Mouse (Mus musculus): ENCODE results near the gene Gm20662. TPM values are rescaled to one million over a fixed set of nuclear protein-coding genes. Genes with fewer than 3 reads are reported as not detected.

The Gm20662 gene
- not detected for polyA plus RNA-seq (2014; fragmentation: Illumina TruSeq; extraction: RNeasy Lipid Tissue Mini Kit (QIAGEN cat#74804); ENCODE audit: low read depth, low replicate concordance)

DNA sequence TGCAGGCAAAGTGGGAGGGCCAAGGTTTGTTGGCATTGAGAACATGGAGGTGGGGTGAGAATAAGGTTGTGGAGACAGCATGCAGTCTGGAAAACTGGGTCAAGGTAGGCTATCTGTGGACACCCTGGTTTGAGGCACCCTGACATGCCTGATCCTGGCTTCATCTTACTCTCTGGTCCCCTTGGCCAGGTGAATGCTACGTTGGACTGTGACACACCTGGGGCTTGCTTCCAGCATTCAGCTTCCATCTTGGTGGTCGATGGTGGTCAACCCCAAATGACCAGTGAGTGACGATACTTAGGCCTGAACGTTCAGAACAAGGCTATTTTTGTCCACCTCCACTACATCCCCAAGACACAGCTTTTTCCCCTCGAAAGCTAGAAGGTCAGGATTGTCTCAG, at the start of gene Gm20662:
Gene Gm20662 (plus strand): TSS at position 301 of the 400 bp plus-strand sequence.

DNA sequence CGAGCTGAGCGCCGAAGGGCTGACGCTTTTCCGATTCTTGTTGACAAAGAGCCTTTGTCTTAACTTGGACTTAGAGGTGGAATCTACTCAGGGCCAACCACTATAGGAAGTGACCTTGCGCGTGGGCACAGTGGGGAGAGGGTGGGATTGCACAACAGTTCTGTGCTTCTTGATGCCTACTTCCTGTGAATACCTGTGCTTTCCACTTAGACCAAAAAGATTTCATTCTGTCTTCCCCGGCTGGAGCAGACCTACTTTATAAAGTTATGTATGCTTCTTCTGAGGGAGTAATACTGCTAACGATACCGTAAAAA, 46.3 kb upstream of the Gm20662 start, which contains the start of gene Traip:
Gene Traip (plus strand): TSS at position 215 of the 314 bp plus-strand sequence.

DNA sequence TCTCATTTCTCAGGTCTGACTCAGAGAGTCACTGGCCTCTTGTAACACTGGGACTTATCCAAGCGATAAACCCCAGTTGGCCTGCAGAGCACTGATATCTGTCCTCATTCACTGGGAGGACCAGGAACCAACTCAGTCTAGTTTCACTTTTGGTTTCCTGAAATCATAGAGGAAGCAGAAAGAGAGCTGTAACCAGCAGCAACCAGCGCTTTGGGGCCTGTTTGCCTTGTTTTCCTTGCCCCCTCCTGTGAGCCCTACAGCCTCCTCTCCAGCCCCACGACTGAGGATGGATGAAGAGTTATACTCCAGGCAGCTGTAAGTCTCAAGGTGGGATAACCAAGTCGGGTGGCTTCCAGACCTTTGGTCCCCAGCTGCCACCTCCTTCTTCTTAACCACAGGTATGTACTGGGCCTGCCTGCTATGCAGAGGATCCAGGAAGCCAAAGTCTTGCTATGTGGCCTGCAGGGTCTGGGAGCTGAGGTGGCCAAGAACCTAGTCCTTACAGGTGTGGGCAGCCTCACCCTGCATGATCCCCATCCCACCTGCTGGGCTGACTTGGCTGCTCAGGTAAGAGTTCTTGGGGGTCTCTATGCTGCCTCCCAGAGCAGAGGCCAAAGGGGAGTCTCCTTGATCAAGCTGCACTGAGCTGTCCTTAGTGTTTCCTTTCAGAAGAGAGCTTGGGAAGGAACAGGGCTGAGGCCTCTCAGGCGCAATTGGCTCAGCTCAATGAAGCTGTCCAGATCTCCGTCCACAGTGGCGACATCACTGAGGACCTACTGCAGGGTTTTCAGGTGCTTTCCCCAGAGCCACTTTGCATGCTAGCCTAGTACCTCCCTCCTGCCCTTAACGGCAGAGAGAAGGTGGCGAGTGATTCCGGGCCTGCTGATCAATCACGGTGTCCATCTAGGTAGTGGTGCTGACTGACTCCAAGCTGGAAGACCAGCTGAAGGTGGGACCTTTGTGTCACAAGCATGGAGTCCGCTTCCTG, 20.5 kb upstream of the Gm20662 start, which contains the start of gene Uba7:
Gene Uba7 (plus strand): TSS at position 107 of the 988 bp plus-strand sequence.

DNA sequence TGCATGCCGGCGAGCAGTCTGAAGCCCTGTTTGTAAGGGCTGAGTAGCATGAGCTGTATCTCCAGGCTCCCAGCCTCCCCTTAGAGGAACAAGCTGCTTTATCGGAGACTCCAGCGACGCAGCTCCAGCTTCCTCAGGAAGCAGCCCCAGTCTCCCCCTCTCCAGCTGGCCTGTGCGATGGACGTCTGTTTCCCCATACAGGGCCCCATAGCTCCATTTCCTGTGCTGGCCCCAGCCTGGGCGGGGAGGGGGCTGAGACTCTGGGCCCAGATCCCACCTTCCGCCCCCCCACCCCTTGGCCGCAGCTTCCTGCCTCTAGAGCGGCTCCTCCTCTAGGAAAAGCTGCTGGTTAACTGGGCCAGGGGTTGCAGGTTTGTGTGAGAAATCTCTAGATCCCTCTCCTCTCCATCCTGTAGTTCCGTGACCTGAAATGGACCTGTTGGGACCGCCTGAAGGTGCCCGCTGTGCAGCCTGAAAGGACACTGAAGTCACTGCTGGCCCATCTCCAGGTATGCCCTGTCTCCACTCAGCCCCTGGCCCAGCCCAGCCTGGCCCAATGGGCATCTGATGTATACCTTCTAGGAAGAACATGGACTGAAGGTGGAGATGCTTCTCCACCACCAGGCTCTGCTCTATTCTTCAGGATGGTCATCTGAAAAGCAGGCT, 13.3 kb upstream of the Gm20662 start, which contains the start of gene Gm20661:
Gene Gm20661 (plus strand): TSS at position 378 of the 666 bp plus-strand sequence.

DNA sequence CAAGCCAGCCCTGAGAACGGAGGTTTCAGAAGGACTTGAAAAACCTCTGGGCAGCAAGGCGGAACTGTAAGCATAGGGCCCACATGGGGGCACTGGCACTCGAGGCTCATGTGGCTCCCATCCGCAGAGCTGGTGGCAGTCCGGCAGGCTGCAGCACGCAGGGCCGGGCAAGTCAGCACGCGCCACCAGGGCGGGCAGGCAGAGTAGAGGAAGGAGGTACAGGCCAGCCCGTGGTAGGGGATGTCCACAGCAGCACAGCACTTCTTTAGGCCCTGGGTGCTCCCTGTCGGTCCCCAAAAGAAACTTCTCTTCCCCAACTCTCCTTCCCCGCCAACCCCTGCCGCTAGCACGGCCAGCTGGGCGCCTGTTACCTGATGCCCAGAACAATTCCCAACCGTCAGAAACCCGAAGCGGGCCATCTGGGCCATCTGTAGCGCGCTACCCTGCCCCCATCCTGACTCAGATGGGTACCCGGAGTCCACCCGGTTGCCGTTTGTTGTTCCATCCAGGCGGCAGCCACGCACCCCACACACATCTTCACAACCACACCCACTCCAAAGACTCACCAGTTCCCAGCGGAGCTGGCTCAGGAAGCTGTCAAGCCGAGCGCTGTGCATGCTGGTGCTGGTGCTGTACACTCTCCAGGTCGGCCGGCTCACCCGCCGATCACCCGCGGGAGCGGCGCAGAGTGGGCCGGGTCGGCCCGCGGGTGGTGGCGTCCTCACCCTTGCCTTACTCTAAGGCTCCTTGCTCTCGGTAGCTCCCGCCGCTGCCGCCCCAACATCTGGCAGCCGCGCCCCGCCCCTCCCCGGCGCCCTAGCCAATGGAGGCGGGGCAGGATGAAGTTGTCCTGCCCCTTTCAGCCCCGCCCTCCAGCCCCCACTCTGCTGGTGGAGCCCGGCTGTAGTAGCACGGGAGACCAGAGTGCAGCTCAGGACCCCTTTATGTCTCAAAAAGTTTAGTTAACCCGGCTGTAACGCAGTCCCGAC, 10.7 kb upstream of the Gm20662 start, which contains the start of gene Inka1:
Gene Inka1 (minus strand): TSS at position 749 of the 989 bp plus-strand sequence.

DNA sequence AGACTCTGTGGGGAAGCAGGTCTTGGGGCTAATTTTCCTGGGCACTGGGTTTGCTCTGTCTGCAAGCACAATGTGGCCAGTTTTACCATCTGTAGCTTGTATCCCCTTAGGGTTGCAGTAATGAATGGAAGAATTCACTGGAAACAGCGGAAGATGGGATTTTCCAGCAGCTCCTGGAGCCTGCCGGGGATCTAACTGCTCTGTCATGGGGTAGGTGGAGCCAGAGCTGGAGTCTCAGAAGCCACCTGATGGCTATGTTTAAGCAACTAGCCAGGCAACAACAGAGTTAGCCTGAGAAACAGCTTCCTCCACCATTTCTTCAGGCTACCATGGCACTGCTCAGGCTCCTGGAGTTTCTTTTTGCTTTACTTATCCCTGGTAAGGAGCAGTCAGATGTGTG, 4.0 kb upstream of the Gm20662 start, which contains the start of gene Cdhr4:
Gene Cdhr4 (plus strand): TSS at position 301 of the 400 bp plus-strand sequence.

DNA sequence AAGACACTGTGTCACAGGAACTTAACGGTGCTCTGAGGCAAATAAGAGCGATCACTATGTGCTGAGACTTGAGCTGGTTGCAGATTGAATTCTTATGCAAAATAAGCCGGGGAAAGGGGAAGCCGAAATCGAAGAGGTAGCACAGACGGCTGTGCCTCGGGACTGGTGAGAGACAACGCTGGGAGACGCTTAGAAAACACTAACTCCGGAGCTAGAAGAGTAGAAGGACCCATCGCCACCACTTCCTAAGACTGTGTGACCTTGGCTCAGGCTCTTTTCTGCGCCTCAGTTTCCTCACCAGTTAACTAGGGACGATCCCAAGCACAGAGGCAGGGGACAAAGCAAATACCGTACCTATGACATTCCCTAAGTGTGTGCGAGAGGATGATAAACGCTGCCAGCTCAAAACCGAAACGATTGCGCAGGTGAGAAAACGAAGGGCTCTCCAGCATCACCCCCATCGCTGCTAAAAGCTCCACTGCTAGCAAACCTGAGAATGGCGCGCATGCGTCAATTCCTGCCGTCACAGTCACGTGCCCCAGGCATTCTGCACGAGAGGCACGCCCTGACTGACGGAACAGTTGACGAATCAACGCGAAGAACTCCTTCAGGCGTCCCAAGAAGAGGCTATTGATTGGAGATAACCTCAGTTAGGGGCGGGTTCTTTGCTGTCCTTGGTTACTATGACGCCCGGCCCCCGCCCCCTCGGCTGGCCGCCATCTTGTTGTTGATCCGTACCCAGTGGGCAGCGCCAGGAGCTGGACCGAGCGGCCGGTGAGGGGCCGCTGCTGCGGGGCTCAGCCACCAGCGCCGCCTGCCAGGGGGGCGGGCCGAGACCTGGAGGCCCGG, 6.0 kb downstream of the Gm20662 start, which contains the start of gene Ip6k1:
Gene Ip6k1 (plus strand): TSS at position 580 of the 849 bp plus-strand sequence.

DNA sequence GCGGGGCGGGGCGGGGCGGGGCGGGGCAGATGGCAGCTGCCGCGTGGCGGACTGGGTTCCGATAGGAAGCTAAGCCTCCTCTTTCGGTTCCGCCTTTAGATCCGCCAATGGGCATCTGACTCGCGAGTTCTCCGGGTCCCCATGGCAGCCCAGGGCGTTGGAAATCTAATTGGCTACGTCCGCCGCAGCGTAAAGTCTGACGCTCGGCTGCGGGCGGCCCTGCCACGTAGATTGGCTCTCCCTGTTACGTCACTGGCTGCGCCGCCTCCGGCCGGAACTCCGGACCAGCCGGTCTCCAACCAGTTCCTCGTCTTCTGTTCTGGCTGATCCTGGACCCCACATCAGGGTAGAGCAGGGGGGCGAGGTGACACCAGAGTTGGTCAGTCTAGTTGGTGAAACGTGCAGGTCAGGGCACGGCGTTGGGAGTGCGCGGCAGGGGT, 52.9 kb downstream of the Gm20662 start, which contains the start of gene Gmppb:
Gene Gmppb (plus strand): TSS at position 227 of the 440 bp plus-strand sequence.

DNA sequence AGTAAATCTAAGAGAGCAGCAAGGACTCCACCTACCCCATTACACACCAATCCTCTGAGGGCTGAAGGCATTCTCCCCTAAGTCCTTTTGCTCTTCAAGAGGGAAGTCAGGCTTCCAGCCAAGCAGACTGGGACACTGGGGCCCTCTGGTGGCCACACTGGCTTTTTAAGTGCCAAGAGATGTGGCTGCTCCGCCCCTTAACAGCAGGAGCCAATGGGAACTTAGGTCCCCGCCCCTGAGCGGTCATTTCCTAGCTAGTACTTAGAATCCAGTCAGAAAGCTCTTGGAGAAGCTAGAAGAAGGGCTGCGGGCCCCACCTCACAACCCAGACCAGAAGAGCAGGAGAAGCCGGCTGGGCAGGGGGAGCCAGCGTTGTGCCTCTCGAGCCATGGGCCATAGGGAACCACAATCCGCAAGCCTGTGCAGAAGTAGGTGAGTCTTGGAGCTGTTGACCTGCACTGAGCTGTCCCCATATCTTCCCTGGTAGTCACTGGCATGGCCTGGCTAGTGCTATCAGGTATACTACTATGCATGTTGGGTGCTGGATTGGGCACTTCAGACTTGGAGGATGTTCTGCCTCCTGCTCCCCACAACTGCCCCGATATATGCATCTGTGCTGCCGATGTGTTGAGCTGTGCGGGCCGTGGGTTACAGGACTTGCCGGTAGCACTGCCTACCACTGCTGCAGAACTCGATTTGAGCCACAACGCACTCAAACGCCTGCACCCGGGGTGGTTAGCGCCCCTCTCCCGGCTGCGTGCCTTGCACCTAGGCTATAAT, 56.9 kb downstream of the Gm20662 start, which contains the start of gene Amigo3:
Gene Amigo3 (plus strand): TSS at position 275 of the 780 bp plus-strand sequence.

DNA sequence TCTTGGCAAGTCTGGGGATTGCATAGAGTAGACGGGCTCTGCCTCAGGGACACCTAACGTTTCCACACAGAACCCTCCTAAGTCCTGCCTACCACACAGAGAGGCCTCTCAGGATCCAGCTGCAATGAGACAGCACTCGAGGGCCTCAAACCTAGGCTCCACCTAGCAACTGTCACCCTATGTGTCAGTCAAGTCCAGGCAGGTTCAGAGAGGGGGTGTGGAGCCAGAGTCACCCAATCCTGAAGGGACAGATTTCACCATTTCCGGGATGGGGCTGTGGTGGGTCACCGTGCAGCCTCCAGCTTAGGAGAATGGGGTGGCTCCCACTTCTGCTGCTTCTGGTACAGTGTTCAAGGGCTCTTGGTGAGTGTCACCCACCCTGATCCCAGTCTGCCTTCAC, 84.0 kb downstream of the Gm20662 start, which contains the start of gene Mst1:
Gene Mst1 (plus strand): TSS at position 269 of the 400 bp plus-strand sequence.

DNA sequence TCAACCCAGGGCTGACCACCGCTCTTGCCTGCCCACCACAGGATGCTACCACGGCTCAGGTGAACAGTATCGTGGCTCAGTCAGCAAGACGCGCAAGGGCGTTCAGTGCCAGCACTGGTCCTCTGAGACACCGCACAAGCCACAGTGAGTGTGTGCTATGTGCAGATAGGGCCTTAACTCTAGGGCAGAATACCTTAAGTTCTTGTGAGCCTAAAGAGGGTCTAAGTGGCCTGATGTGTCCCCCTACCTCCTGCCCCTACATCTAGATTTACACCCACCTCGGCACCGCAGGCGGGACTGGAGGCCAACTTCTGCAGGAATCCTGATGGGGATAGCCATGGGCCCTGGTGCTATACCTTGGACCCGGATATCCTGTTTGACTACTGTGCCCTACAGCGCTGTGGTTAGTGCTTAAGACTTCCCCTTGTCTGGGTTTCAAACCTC, 86.9 kb downstream of the Gm20662 start, which contains the start of gene Rnf123:
Gene Rnf123 (minus strand): TSS at position 359 of the 444 bp plus-strand sequence.

DNA sequence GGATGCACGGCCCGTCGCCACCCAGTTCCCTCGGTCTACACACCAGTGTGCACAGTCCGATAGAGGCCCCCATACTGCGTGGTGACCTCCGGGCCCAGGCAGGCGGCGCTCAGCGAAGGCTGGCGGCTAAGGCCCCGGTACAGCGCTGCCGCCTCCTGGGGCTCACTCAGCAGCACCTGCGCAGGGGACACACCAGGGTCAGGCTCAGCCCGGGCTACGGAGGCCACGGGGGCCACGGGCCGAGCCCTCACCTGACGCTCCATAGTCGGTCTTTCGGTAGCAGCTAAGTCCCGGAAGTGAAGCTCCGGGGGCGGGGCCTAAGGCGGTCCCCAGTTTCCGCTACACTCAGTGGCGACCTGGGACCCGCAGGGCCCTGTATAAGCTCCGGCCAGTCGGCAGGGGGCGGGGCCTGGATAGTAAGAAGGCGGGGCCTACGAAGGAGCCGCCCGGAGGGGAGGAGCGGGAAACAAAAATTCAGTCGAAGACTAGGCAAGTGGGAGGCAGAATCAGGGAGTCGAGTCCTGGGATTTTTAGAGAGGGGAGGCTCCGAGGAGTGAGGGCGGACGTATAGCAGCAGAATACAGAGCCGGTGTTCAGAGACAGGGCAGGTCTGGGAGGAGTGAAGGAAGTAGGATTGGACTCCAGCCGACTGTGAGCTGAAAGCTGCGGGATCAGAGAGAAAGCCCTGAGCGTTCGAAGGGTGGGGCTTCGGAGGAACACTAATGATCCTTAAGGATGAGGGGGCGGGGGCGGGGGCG, 98.2 kb downstream of the Gm20662 start, which contains the start of gene Apeh:
Gene Apeh (minus strand): TSS at position 423 of the 758 bp plus-strand sequence.

Other genes starting within 250 kb of the Gm20662 start
- 79.8 TPM for gene Rbm5, start 225.4 kb upstream of the Gm20662 start, polyA plus RNA-seq (2014; fragmentation: Illumina TruSeq; extraction: RNeasy Lipid Tissue Mini Kit (QIAGEN cat#74804); ENCODE audit: low read depth, low replicate concordance)
- gene Rbm6, start 123.1 kb upstream of the Gm20662 start, polyA plus RNA-seq (2014; fragmentation: Illumina TruSeq; extraction: RNeasy Lipid Tissue Mini Kit (QIAGEN cat#74804); ENCODE audit: low read depth, low replicate concordance), result 43.5 TPM
- gene Mon1a, start 108.2 kb upstream of the Gm20662 start, polyA plus RNA-seq (2014; fragmentation: Illumina TruSeq; extraction: RNeasy Lipid Tissue Mini Kit (QIAGEN cat#74804); ENCODE audit: low read depth, low replicate concordance), result 13.5 TPM
- gene Mst1r, start 89.5 kb upstream of the Gm20662 start, polyA plus RNA-seq (2014; fragmentation: Illumina TruSeq; extraction: RNeasy Lipid Tissue Mini Kit (QIAGEN cat#74804); ENCODE audit: low read depth, low replicate concordance), result 4.3 TPM
- gene Actl11, start 67.9 kb upstream of the Gm20662 start, polyA plus RNA-seq (2014; fragmentation: Illumina TruSeq; extraction: RNeasy Lipid Tissue Mini Kit (QIAGEN cat#74804); ENCODE audit: low read depth, low replicate concordance), result not detected
- gene Camkv, start 60.7 kb upstream of the Gm20662 start, polyA plus RNA-seq (2014; fragmentation: Illumina TruSeq; extraction: RNeasy Lipid Tissue Mini Kit (QIAGEN cat#74804); ENCODE audit: low read depth, low replicate concordance), result not detected
- 0.37 TPM for gene Traip, start 46.2 kb upstream of the Gm20662 start, polyA plus RNA-seq (2014; fragmentation: Illumina TruSeq; extraction: RNeasy Lipid Tissue Mini Kit (QIAGEN cat#74804); ENCODE audit: low read depth, low replicate concordance)
- 28.2 TPM for gene Uba7, start 20.8 kb upstream of the Gm20662 start, polyA plus RNA-seq (2014; fragmentation: Illumina TruSeq; extraction: RNeasy Lipid Tissue Mini Kit (QIAGEN cat#74804); ENCODE audit: low read depth, low replicate concordance)
- gene Gm20661, start 13.3 kb upstream of the Gm20662 start, polyA plus RNA-seq (2014; fragmentation: Illumina TruSeq; extraction: RNeasy Lipid Tissue Mini Kit (QIAGEN cat#74804); ENCODE audit: low read depth, low replicate concordance), result 0.52 TPM
- gene Inka1, start 10.5 kb upstream of the Gm20662 start, polyA plus RNA-seq (2014; fragmentation: Illumina TruSeq; extraction: RNeasy Lipid Tissue Mini Kit (QIAGEN cat#74804); ENCODE audit: low read depth, low replicate concordance), result 9.8 TPM
- gene Cdhr4, start 3.9 kb upstream of the Gm20662 start, polyA plus RNA-seq (2014; fragmentation: Illumina TruSeq; extraction: RNeasy Lipid Tissue Mini Kit (QIAGEN cat#74804); ENCODE audit: low read depth, low replicate concordance), result not detected
- 42.3 TPM for gene Ip6k1, start 6.2 kb downstream of the Gm20662 start, polyA plus RNA-seq (2014; fragmentation: Illumina TruSeq; extraction: RNeasy Lipid Tissue Mini Kit (QIAGEN cat#74804); ENCODE audit: low read depth, low replicate concordance)
- 18.9 TPM for gene Gmppb, start 52.9 kb downstream of the Gm20662 start, polyA plus RNA-seq (2014; fragmentation: Illumina TruSeq; extraction: RNeasy Lipid Tissue Mini Kit (QIAGEN cat#74804); ENCODE audit: low read depth, low replicate concordance)
- 1.6 TPM for gene Amigo3, start 56.8 kb downstream of the Gm20662 start, polyA plus RNA-seq (2014; fragmentation: Illumina TruSeq; extraction: RNeasy Lipid Tissue Mini Kit (QIAGEN cat#74804); ENCODE audit: low read depth, low replicate concordance)
- not detected for gene Mst1, start 84.1 kb downstream of the Gm20662 start, polyA plus RNA-seq (2014; fragmentation: Illumina TruSeq; extraction: RNeasy Lipid Tissue Mini Kit (QIAGEN cat#74804); ENCODE audit: low read depth, low replicate concordance)
- gene Rnf123, start 87.0 kb downstream of the Gm20662 start, polyA plus RNA-seq (2014; fragmentation: Illumina TruSeq; extraction: RNeasy Lipid Tissue Mini Kit (QIAGEN cat#74804); ENCODE audit: low read depth, low replicate concordance), result 79.7 TPM
- 47.5 TPM for gene Apeh, start 98.3 kb downstream of the Gm20662 start, polyA plus RNA-seq (2014; fragmentation: Illumina TruSeq; extraction: RNeasy Lipid Tissue Mini Kit (QIAGEN cat#74804); ENCODE audit: low read depth, low replicate concordance)
- gene Bsn, start 194.0 kb downstream of the Gm20662 start, polyA plus RNA-seq (2014; fragmentation: Illumina TruSeq; extraction: RNeasy Lipid Tissue Mini Kit (QIAGEN cat#74804); ENCODE audit: low read depth, low replicate concordance), result not detected

Data from heart, adult 10 weeks (tissue).